Mouse (Mus musculus): Measurements from ENCODE around the gene Cux2. TPM values are rescaled to one million over a fixed set of nuclear protein-coding genes. Genes with fewer than 3 reads are reported as not detected.

Cux2 gene
- total and polyA plus RNA-seq, 3 experiments = 0.17 TPM; not detected in 2

DNA sequence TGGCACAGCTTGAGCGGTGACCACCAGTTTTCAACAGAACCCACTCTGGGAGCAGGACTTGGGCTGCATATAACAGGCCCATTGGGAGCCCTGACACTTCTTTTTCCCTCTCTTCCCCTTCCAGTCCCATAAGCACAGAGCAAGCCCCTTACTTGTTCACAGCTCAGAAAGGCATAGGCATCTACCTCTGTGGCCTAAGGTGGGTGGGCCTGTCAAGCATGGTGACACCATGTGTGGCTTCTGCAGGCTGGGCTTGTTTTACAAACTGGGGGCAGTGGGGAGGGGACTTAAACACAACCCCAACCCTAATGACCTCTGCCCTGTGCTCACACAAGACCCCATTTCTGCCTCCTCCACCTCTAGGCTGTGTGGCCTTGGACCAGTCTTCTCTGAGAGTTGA is 226.2 kb downstream of the Cux2 start:
- no peak for DNase-seq (ENCODE audit: extremely low read depth)
- H3K4me1 ChIP-seq (ENCODE audit: control insufficient read depth in 1 of 2, insufficient read depth in 2 of 2) = peaks cover 26 to 72% of the 10 kb centered on the region in 2 experiments
- H3K4me2 ChIP-seq (ENCODE audit: insufficient read depth, low read depth, poor library complexity, severe bottlenecking) = no peak overlapping the region
- no peaks in the 10 kb centered on the region for H3K9me3 ChIP-seq (replicated peaks; ENCODE audit: low read length)
- no peak overlapping the region for H3K9ac ChIP-seq (ENCODE audit: insufficient read depth, low read depth)
- in situ Hi-C loops (cut with MboI; ENCODE audit: low pct_ligation_motif_present, low pct_unique_long_range_greater_than_20kb, low sequenced_read_pairs) = no loop called here
- H3K27ac ChIP-seq (ENCODE audit: insufficient read depth, low read depth) = peak overlapping the region; percentile 12; the same call in 1 of the 2 replicates
- dilution Hi-C loops (cut with MboI; ENCODE audit: extremely low pct_ligation_motif_present, extremely low pct_unique_long_range_greater_than_20kb, low sequenced_read_pairs) = no loop called here
- H3K36me3 ChIP-seq (replicated peaks in 1 of 2; ENCODE audit: control insufficient read depth in 1 of 2, insufficient read depth in 1 of 2, low read length in 1 of 2) = peaks cover 92 to 100% of the 10 kb centered on the region in 2 experiments
- H3K27me3 ChIP-seq (replicated peaks) = no peaks in the 10 kb centered on the region
- peaks cover 76% of the 10 kb centered on the region for H3K79me2 ChIP-seq (replicated peaks; ENCODE audit: control insufficient read depth, extremely low read depth, insufficient read depth, poor library complexity, severe bottlenecking)
- H3K4me3 ChIP-seq (replicated peaks in 1 of 3; ENCODE audit: low read depth in 2 of 3, low read length in 2 of 3, poor library complexity in 1 of 3) = no peak overlapping the region
- TF ChIP-seq MXI1 (IDR thresholded peaks at IDR 0.05; ENCODE audit: low read depth, low read length) = no peak
- TF ChIP-seq NELFE (IDR thresholded peaks at IDR 0.05; ENCODE audit: low read depth, low read length) = no peak
- no peak for TF ChIP-seq PAX5 (IDR thresholded peaks at IDR 0.05; ENCODE audit: low read length)
- no peak for TF ChIP-seq HCFC1 (IDR thresholded peaks at IDR 0.05; ENCODE audit: low read depth, low read length)
- TF ChIP-seq ZMIZ1 (IDR thresholded peaks at IDR 0.05; ENCODE audit: low read depth, low read length) = no peak
- no peak for TF ChIP-seq JUN (IDR thresholded peaks at IDR 0.05; ENCODE audit: insufficient read depth, low read depth, low read length)
- no peak for TF ChIP-seq CTCF (conservative IDR thresholded peaks at IDR 0.05 in 1 of 2, IDR thresholded peaks at IDR 0.05 in 1 of 2; ENCODE audit: low read depth in 2 of 2, low read length in 2 of 2)
- TF ChIP-seq SMC3 (IDR thresholded peaks at IDR 0.05; ENCODE audit: low read depth, low read length) = no peak
- no peak for TF ChIP-seq ELF1 (IDR thresholded peaks at IDR 0.05; ENCODE audit: low read depth, low read length)
- TF ChIP-seq RCOR1 (conservative IDR thresholded peaks at IDR 0.05; ENCODE audit: low read depth, low read length) = no peak
- TF ChIP-seq ETS1 (conservative IDR thresholded peaks at IDR 0.05; ENCODE audit: low read depth, low read length) = no peak

DNA sequence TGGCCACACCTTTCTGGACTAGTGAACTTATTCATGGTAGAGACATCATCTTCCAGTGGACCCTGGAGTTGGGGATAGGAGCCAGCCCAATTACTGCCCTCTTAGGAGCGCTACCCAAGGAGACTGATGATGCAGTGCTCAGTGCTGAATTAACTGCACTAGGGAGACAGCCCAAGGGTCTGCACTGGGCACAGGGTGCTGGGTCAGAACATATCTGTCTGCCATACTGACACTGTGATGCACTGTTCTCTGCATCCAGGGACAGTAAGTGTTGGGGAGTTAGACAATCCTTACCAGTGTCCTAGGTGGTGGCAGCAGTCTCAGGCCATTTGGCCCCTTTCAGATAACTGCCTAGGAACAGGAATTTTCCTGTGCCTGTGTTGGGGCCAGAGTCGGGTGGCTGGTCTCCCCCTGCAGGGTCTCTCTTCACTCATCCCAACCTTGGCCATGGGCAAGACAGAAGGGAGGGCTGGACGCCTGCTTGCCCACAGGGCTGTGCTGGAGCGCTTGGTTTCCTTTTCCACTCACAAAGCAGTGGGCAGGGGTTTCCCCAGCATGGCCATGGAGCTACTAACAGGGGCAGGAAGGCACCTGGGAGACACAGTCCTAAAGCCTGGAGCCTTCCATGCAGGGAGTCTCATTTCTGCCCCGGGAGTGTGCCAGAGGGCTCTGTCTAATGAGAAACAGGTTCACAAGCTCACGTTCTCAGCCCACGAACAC is 227.0 kb downstream of the Cux2 start:
- TF ChIP-seq RAD21 (IDR thresholded peaks at IDR 0.05; ENCODE audit: low read depth, low read length) = no peak; the same call in 1 of the 2 replicates
- peak; percentile 15; the same call in 1 of the 2 replicates for TF ChIP-seq SMC3 (IDR thresholded peaks at IDR 0.05; ENCODE audit: low read depth, low read length)
- Histone ChIP-seq H3K4me2 (ENCODE audit: insufficient read depth, low read depth, poor library complexity, severe bottlenecking) (no peak overlapping the region), H3K27ac (ENCODE audit: insufficient read depth, low read depth) (peak overlapping the region; percentile 12; the same call in 1 of the 2 replicates), H3K79me2 (replicated peaks; ENCODE audit: control insufficient read depth, extremely low read depth, insufficient read depth, poor library complexity, severe bottlenecking) (peaks cover 69% of the 10 kb centered on the region), H3K9me3 (replicated peaks; ENCODE audit: low read length) (no peaks in the 10 kb centered on the region), H3K9ac (ENCODE audit: insufficient read depth, low read depth) (no peak overlapping the region), H3K4me1 (ENCODE audit: control insufficient read depth in 1 of 2, insufficient read depth in 2 of 2) (peaks cover 26 to 70% of the 10 kb centered on the region in 2 experiments), H3K36me3 (replicated peaks in 1 of 2; ENCODE audit: control insufficient read depth in 1 of 2, insufficient read depth in 1 of 2, low read length in 1 of 2) (peaks cover 92 to 100% of the 10 kb centered on the region in 2 experiments), H3K27me3 (replicated peaks) (no peaks in the 10 kb centered on the region), H3K4me3 (replicated peaks in 1 of 3; ENCODE audit: low read depth in 2 of 3, low read length in 2 of 3, poor library complexity in 1 of 3) (no peak overlapping the region)
- no peak for DNase-seq (ENCODE audit: extremely low read depth)
- dilution Hi-C loops (cut with MboI; ENCODE audit: extremely low pct_ligation_motif_present, extremely low pct_unique_long_range_greater_than_20kb, low sequenced_read_pairs) = no loop called here
- in situ Hi-C loops (cut with MboI; ENCODE audit: low pct_ligation_motif_present, low pct_unique_long_range_greater_than_20kb, low sequenced_read_pairs) = no loop called here

DNA sequence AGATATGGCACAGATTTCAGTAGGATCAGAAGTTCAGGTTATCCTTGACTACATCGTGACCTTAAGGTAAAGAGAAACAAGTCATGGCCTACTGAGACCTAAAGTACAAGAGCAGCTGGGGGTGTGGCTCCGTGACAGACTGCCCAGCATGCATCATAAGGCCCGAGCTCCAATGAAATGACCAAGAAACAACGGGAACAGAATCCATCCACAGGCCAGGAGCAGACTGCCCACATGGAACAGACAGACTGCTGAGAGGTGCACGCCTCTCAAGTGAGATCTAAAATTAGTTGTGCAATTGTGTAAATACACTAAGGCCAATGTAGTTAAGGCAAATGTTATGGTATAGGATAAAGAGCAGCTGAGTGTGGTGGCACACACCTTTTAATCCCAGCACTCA is 228.3 kb downstream of the Cux2 start:
- no peak overlapping the region for H3K9ac ChIP-seq (ENCODE audit: insufficient read depth, low read depth)
- no peak overlapping the region for H3K27ac ChIP-seq (ENCODE audit: insufficient read depth, low read depth)
- H3K9me3 ChIP-seq (replicated peaks; ENCODE audit: low read length) = no peaks in the 10 kb centered on the region
- no peak overlapping the region for H3K4me2 ChIP-seq (ENCODE audit: insufficient read depth, low read depth, poor library complexity, severe bottlenecking)
- dilution Hi-C loops (cut with MboI; ENCODE audit: extremely low pct_ligation_motif_present, extremely low pct_unique_long_range_greater_than_20kb, low sequenced_read_pairs) = no loop called here
- no peaks in the 10 kb centered on the region for H3K27me3 ChIP-seq (replicated peaks)
- in situ Hi-C loops (cut with MboI; ENCODE audit: low pct_ligation_motif_present, low pct_unique_long_range_greater_than_20kb, low sequenced_read_pairs) = no loop called here
- no peak overlapping the region for H3K4me3 ChIP-seq (replicated peaks in 1 of 3; ENCODE audit: low read depth in 2 of 3, low read length in 2 of 3, poor library complexity in 1 of 3)
- no peak for TF ChIP-seq ELF1 (IDR thresholded peaks at IDR 0.05; ENCODE audit: low read depth, low read length)
- TF ChIP-seq PAX5 (IDR thresholded peaks at IDR 0.05; ENCODE audit: low read length) = no peak
- TF ChIP-seq MAFK (IDR thresholded peaks at IDR 0.05; ENCODE audit: insufficient replicate concordance, low read length) = no peak
- TF ChIP-seq HCFC1 (IDR thresholded peaks at IDR 0.05; ENCODE audit: low read depth, low read length) = no peak
- DNase-seq (ENCODE audit: extremely low read depth) = no peak
- peaks cover 92 to 100% of the 10 kb centered on the region in 2 experiments for H3K36me3 ChIP-seq (replicated peaks in 1 of 2; ENCODE audit: control insufficient read depth in 1 of 2, insufficient read depth in 1 of 2, low read length in 1 of 2)
- peaks cover 55% of the 10 kb centered on the region for H3K79me2 ChIP-seq (replicated peaks; ENCODE audit: control insufficient read depth, extremely low read depth, insufficient read depth, poor library complexity, severe bottlenecking)
- peaks cover 21 to 59% of the 10 kb centered on the region in 2 experiments for H3K4me1 ChIP-seq (ENCODE audit: control insufficient read depth in 1 of 2, insufficient read depth in 2 of 2)
